Mouse (Mus musculus) retina, embryonic 14.5 days (tissue): ENCODE results near the gene Mlxipl.

Experiments used
- DNase-seq: peaks from one replicate; pipeline ENCODE4 v3.0.0-alpha.2; 2015; ENCODE audit warnings: low spot score

The Mlxipl gene

GRCm38 (mm10) chr5:135079578-135079977 lies 10.1 kb upstream of the Mlxipl start:
- DNase-seq = no peak

GRCm38 (mm10) chr5:135080539-135080938 lies 9.2 kb upstream of the Mlxipl start:
- DNase-seq = no peak

GRCm38 (mm10) chr5:135086871-135087270 lies 2.8 kb upstream of the Mlxipl start:
- DNase-seq = no peak

GRCm38 (mm10) chr5:135100981-135101380 lies 11.3 kb downstream of the Mlxipl start:
- no peak for DNase-seq

- peak; percentile 47 for DNase-seq
These were observed 14.4 kb downstream of the Mlxipl start for GRCm38 (mm10) chr5:135103999-135104660.

GRCm38 (mm10) chr5:135106758-135107256 lies 17.1 kb downstream of the Mlxipl start:
- peak; percentile 90 for DNase-seq

- peak; percentile 70 for DNase-seq
These were observed 18.1 kb downstream of the Mlxipl start for GRCm38 (mm10) chr5:135107521-135108501.

GRCm38 (mm10) chr5:135109017-135109416 lies 19.3 kb downstream of the Mlxipl start:
- no peak for DNase-seq

GRCm38 (mm10) chr5:135109426-135109825 lies 19.7 kb downstream of the Mlxipl start:
- DNase-seq = no peak

- DNase-seq = no peak
These were observed 20.3 kb downstream of the Mlxipl start for GRCm38 (mm10) chr5:135109976-135110375.

GRCm38 (mm10) chr5:135113782-135114181 lies 24.1 kb downstream of the Mlxipl start:
- DNase-seq = no peak

GRCm38 (mm10) chr5:135115241-135115640 lies 25.6 kb downstream of the Mlxipl start:
- DNase-seq = no peak

GRCm38 (mm10) chr5:135118589-135119081 lies 28.9 kb downstream of the Mlxipl start:
- peak; percentile 81 for DNase-seq

- no peak for DNase-seq
These were observed 31.1 kb downstream of the Mlxipl start for GRCm38 (mm10) chr5:135120753-135121152.

- DNase-seq = no peak
These were observed 36.4 kb downstream of the Mlxipl start for GRCm38 (mm10) chr5:135126121-135126520.

GRCm38 (mm10) chr5:135127669-135128068 lies 38.0 kb downstream of the Mlxipl start:
- DNase-seq = no peak

- DNase-seq = no peak
These were observed 40.1 kb downstream of the Mlxipl start for GRCm38 (mm10) chr5:135129747-135130146.

GRCm38 (mm10) chr5:135133736-135134405 lies 44.2 kb downstream of the Mlxipl start:
- DNase-seq = peak; percentile 31

GRCm38 (mm10) chr5:135134534-135134933 lies 44.8 kb downstream of the Mlxipl start:
- DNase-seq = peak; percentile 72

- no peak for DNase-seq
These were observed 50.2 kb downstream of the Mlxipl start for GRCm38 (mm10) chr5:135139881-135140280.

GRCm38 (mm10) chr5:135144469-135144868 lies 54.8 kb downstream of the Mlxipl start:
- no peak for DNase-seq

- DNase-seq = no peak
These were observed 55.8 kb downstream of the Mlxipl start for GRCm38 (mm10) chr5:135145532-135145931.
